In the genomic region with DNA sequence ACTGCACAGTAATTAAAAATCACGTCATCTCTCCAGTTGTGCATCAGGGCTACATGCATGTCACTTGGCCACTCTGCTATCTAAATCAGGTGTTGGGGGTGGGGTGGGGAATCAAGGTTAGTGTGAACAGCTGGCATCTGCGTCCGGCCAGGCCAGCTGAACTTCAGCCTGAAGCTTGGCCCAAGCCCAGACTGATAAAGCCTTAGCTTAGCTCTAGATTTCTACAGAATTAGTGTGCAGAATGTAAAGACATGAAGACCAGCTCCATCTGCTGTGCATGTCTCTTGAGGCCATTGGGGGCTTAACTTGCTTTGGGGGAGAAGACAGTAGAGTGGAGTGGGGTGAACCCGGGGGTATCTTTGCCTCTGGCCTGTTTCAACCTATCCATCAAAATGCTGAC, we compare ENCODE assay signal across 9 mouse cellular contexts.
DNase-seq lines count a peak whose midpoint lies in the region; ATAC-seq and TF ChIP-seq lines count a peak whose summit lies in the region.
"Had no signal": no experiment of that assay in that cellular context is flagged by ENCODE, and none has a peak within 500 bp of the region (broad histone marks: within the 10 kb centered on the region; RNA-seq: fewer than 3 reads in every experiment).

No protein-coding gene starts in this region.

- H3K27me3 ChIP-seq in intestine, embryonic 14.5 days (replicated peaks; ENCODE audit: control insufficient read depth, insufficient read depth, low read length) = no peaks in the 10 kb centered on the region
- no peaks in the 10 kb centered on the region for H3K27me3 ChIP-seq in intestine, postnatal 0 days (replicated peaks; ENCODE audit: control insufficient read depth, insufficient read depth, low read length)
- H3K27me3 ChIP-seq in hindbrain, embryonic 10.5 days (ENCODE audit: insufficient read depth, poor library complexity, severe bottlenecking) = peaks cover 19% of the 10 kb centered on the region
- H3K27me3 ChIP-seq in midbrain, embryonic 14.5 days (ENCODE audit: control insufficient read depth, insufficient read depth, low read length) = 0 out of 2 replicates have a peak, but pooled peaks cover 5% of the 10 kb centered on the region

- H3K9ac ChIP-seq in intestine, embryonic 14.5 days (ENCODE audit: low read length) = no peak overlapping the region
- H3K9ac ChIP-seq in intestine, postnatal 0 days (ENCODE audit: low read depth, low read length) = no peak overlapping the region
- no peak overlapping the region for H3K9ac ChIP-seq in midbrain, embryonic 14.5 days (replicated peaks; ENCODE audit: low read length)

- H3K27ac ChIP-seq in intestine, embryonic 14.5 days (ENCODE audit: low read depth) = no peak overlapping the region
- no peak overlapping the region for H3K27ac ChIP-seq in intestine, postnatal 0 days (ENCODE audit: low read depth, low read length)
- peak overlapping the region; percentile 25; the same call in 1 of the 2 replicates for H3K27ac ChIP-seq in hindbrain, embryonic 10.5 days
- H3K27ac ChIP-seq in midbrain, embryonic 14.5 days (replicated peaks; ENCODE audit: low read depth, low read length) = no peak overlapping the region
- H3K27ac ChIP-seq: heart, adult 2 months had no signal

- DNase-seq in intestine, embryonic 14.5 days (ENCODE audit: low spot score) = peak; percentile 53
- DNase-seq in NIH3T3 (ENCODE audit: low read depth) = peak; percentile 34
- no peak for DNase-seq in hindbrain, embryonic 10.5 days (ENCODE audit: low spot score)
- peak; percentile 28 for DNase-seq in midbrain, embryonic 14.5 days
- no peak for DNase-seq in right cerebral cortex, postnatal 10 days (ENCODE audit: low spot score in 2 of 2)
- DNase-seq in urinary bladder, adult 2 months (ENCODE audit: low spot score) = no peak

- ATAC-seq in intestine, embryonic 14.5 days (replicated peaks; ENCODE audit: low FRiP score, low TSS enrichment, low read depth) = 0 out of 2 replicates have a peak, but pooled peaks have one; percentile 15
- ATAC-seq in intestine, postnatal 0 days = no peak
- peak; percentile 25; the same call in 1 of the 2 replicates for ATAC-seq in midbrain, embryonic 14.5 days (ENCODE audit: low FRiP score, low TSS enrichment)
- ATAC-seq in granulocyte monocyte progenitor cell, adult 5-6 weeks (replicated peaks; ENCODE audit: poor library complexity, severe bottlenecking) = no peak

- no peak overlapping the region for H3K4me3 ChIP-seq in intestine, embryonic 14.5 days (ENCODE audit: low read depth, low read length)
- no peak overlapping the region for H3K4me3 ChIP-seq in intestine, postnatal 0 days (ENCODE audit: low read depth, low read length)
- no peak overlapping the region for H3K4me3 ChIP-seq in hindbrain, embryonic 10.5 days
- no peak overlapping the region for H3K4me3 ChIP-seq in midbrain, embryonic 14.5 days (replicated peaks; ENCODE audit: low read depth, low read length)
- H3K4me3 ChIP-seq: heart, adult 2 months had no signal

- no peaks in the 10 kb centered on the region for H3K36me3 ChIP-seq in intestine, embryonic 14.5 days (ENCODE audit: control insufficient read depth, insufficient read depth, low read length)
- no peaks in the 10 kb centered on the region for H3K36me3 ChIP-seq in intestine, postnatal 0 days (ENCODE audit: control insufficient read depth, insufficient read depth)
- H3K36me3 ChIP-seq in hindbrain, embryonic 10.5 days = no peaks in the 10 kb centered on the region
- H3K36me3 ChIP-seq in midbrain, embryonic 14.5 days (ENCODE audit: control insufficient read depth, insufficient read depth, low read length) = no peaks in the 10 kb centered on the region

- no peaks in the 10 kb centered on the region for H3K9me3 ChIP-seq in intestine, embryonic 14.5 days (ENCODE audit: control insufficient read depth, low read length)
- no peaks in the 10 kb centered on the region for H3K9me3 ChIP-seq in intestine, postnatal 0 days (ENCODE audit: control insufficient read depth)
- no peaks in the 10 kb centered on the region for H3K9me3 ChIP-seq in hindbrain, embryonic 10.5 days
- H3K9me3 ChIP-seq in midbrain, embryonic 14.5 days (ENCODE audit: control insufficient read depth, low read length) = no peaks in the 10 kb centered on the region

- WGBS in intestine, embryonic 14.5 days = 60% methylated on average over 4 of the region's 4 CpGs
- 35% methylated on average over 4 of the region's 4 CpGs for WGBS in intestine, postnatal 0 days
- 69% methylated on average over 4 of the region's 4 CpGs for WGBS in hindbrain, embryonic 10.5 days
- WGBS in midbrain, embryonic 14.5 days = 35% methylated on average over 4 of the region's 4 CpGs

- H3K4me2 ChIP-seq in intestine, embryonic 14.5 days (ENCODE audit: low read length) = no peak overlapping the region
- H3K4me2 ChIP-seq in intestine, postnatal 0 days (replicated peaks; ENCODE audit: low read depth) = no peak overlapping the region
- no peak overlapping the region for H3K4me2 ChIP-seq in midbrain, embryonic 14.5 days (ENCODE audit: low read length)

- peaks cover 11% of the 10 kb centered on the region; the same call in 1 of the 2 replicates for H3K4me1 ChIP-seq in intestine, embryonic 14.5 days (replicated peaks; ENCODE audit: control insufficient read depth, insufficient read depth, low read length)
- H3K4me1 ChIP-seq in intestine, postnatal 0 days (replicated peaks; ENCODE audit: control insufficient read depth, insufficient read depth, low read length) = no peaks in the 10 kb centered on the region
- H3K4me1 ChIP-seq in hindbrain, embryonic 10.5 days (replicated peaks) = peaks cover 54% of the 10 kb centered on the region
- peaks cover 11% of the 10 kb centered on the region for H3K4me1 ChIP-seq in midbrain, embryonic 14.5 days (ENCODE audit: control insufficient read depth, insufficient read depth, low read length)

- no peak for TF ChIP-seq CTCF in intestine, postnatal 0 days (IDR thresholded peaks at IDR 0.05; ENCODE audit: low read depth)

Comparison
In these comparisons a context has a peak if more than half of its experiments do, and no peak if none do; other contexts are left out.
1. ATAC-seq: peak in intestine, embryonic 14.5 days (single experiment) and midbrain, embryonic 14.5 days (single experiment); none in intestine, postnatal 0 days (single experiment) and granulocyte monocyte progenitor cell, adult 5-6 weeks (single experiment).
2. DNase-seq: peak in intestine, embryonic 14.5 days (single experiment), NIH3T3 (single experiment) and midbrain, embryonic 14.5 days (single experiment); none in hindbrain, embryonic 10.5 days (single experiment), right cerebral cortex, postnatal 10 days (0 of 2) and urinary bladder, adult 2 months (single experiment).